Mouse (Mus musculus): ENCODE data around the gene Cux1. TPM values are rescaled to one million over a fixed set of nuclear protein-coding genes. Genes with fewer than 3 reads are reported as not detected.

Gene Cux1
- polyA plus RNA-seq, 1 experiment from 2014 or later, result 130 TPM

GRCm38 (mm10) chr5:136286566-136286965, 280.7 kb downstream of the Cux1 start:
- no peak for ATAC-seq (ENCODE audit: low FRiP score)
- no peaks in the 10 kb centered on the region for H3K9me3 ChIP-seq (ENCODE audit: control insufficient read depth, low read length)
- H3K9ac ChIP-seq (ENCODE audit: low read length), result no peak overlapping the region
- H3K4me1 ChIP-seq (ENCODE audit: control insufficient read depth, insufficient read depth, low read length), result no peaks in the 10 kb centered on the region
- DNase-seq (ENCODE audit: low spot score, missing footprints), result no peak
- H3K27ac ChIP-seq (ENCODE audit: low read depth, low read length), result no peak overlapping the region
- H3K4me2 ChIP-seq, result no peak overlapping the region
- H3K27me3 ChIP-seq (ENCODE audit: control insufficient read depth, insufficient read depth, low read length), result no peaks in the 10 kb centered on the region
- H3K4me3 ChIP-seq (ENCODE audit: low read depth, low read length), result no peak overlapping the region
- H3K36me3 ChIP-seq (ENCODE audit: control insufficient read depth, insufficient read depth, low read length), result peaks cover 21% of the 10 kb centered on the region
- 89% methylated on average over 6 of the region's 6 CpGs for WGBS

GRCm38 (mm10) chr5:136285106-136285505, 282.2 kb downstream of the Cux1 start:
- Histone ChIP-seq H3K4me2 (no peak overlapping the region), H3K4me3 (ENCODE audit: low read depth, low read length) (no peak overlapping the region), H3K36me3 (ENCODE audit: control insufficient read depth, insufficient read depth, low read length) (peaks cover 25% of the 10 kb centered on the region; the same call in 1 of the 2 replicates), H3K4me1 (ENCODE audit: control insufficient read depth, insufficient read depth, low read length) (no peaks in the 10 kb centered on the region), H3K9ac (ENCODE audit: low read length) (no peak overlapping the region), H3K27me3 (ENCODE audit: control insufficient read depth, insufficient read depth, low read length) (no peaks in the 10 kb centered on the region), H3K27ac (ENCODE audit: low read depth, low read length) (no peak overlapping the region), H3K9me3 (ENCODE audit: control insufficient read depth, low read length) (no peaks in the 10 kb centered on the region)
- 90% methylated on average over 7 of the region's 7 CpGs for WGBS
- ATAC-seq (ENCODE audit: low FRiP score) (no peak), DNase-seq (ENCODE audit: low spot score, missing footprints) (no peak)

- 64% methylated on average over 6 of the region's 6 CpGs for WGBS
- no peak overlapping the region for H3K4me3 ChIP-seq (ENCODE audit: low read depth, low read length)
- DNase-seq (ENCODE audit: low spot score, missing footprints) (peak; percentile 87), ATAC-seq (ENCODE audit: low FRiP score) (no peak)
- no peaks in the 10 kb centered on the region for H3K9me3 ChIP-seq (ENCODE audit: control insufficient read depth, low read length)
- no peak overlapping the region for H3K9ac ChIP-seq (ENCODE audit: low read length)
- H3K4me2 ChIP-seq, result no peak overlapping the region
- H3K27ac ChIP-seq (ENCODE audit: low read depth, low read length), result no peak overlapping the region
- no peaks in the 10 kb centered on the region for H3K4me1 ChIP-seq (ENCODE audit: control insufficient read depth, insufficient read depth, low read length)
- peaks cover 39% of the 10 kb centered on the region for H3K36me3 ChIP-seq (ENCODE audit: control insufficient read depth, insufficient read depth, low read length)
- no peaks in the 10 kb centered on the region for H3K27me3 ChIP-seq (ENCODE audit: control insufficient read depth, insufficient read depth, low read length)
These were observed 285.9 kb downstream of the Cux1 start for GRCm38 (mm10) chr5:136281351-136281750.

- no peaks in the 10 kb centered on the region for H3K27me3 ChIP-seq (ENCODE audit: control insufficient read depth, insufficient read depth, low read length)
- H3K4me2 ChIP-seq, result no peak overlapping the region
- H3K9ac ChIP-seq (ENCODE audit: low read length), result no peak overlapping the region
- H3K4me1 ChIP-seq (ENCODE audit: control insufficient read depth, insufficient read depth, low read length), result no peaks in the 10 kb centered on the region
- no peak for DNase-seq (ENCODE audit: low spot score, missing footprints)
- peaks cover 30% of the 10 kb centered on the region for H3K36me3 ChIP-seq (ENCODE audit: control insufficient read depth, insufficient read depth, low read length)
- 92% methylated on average over 41 of the region's 43 CpGs for WGBS
- no peak overlapping the region for H3K4me3 ChIP-seq (ENCODE audit: low read depth, low read length)
- H3K27ac ChIP-seq (ENCODE audit: low read depth, low read length), result no peak overlapping the region
- no peaks in the 10 kb centered on the region for H3K9me3 ChIP-seq (ENCODE audit: control insufficient read depth, low read length)
- ATAC-seq (ENCODE audit: low FRiP score), result no peak
These were observed 292.6 kb downstream of the Cux1 start for GRCm38 (mm10) chr5:136274739-136275138.

GRCm38 (mm10) chr5:136269937-136270336, 297.4 kb downstream of the Cux1 start:
- no peak for ATAC-seq (ENCODE audit: low FRiP score)

GRCm38 (mm10) chr5:136266077-136266476, 301.2 kb downstream of the Cux1 start:
- H3K27me3 ChIP-seq (ENCODE audit: control insufficient read depth, insufficient read depth, low read length), result no peaks in the 10 kb centered on the region

More at GRCm38 (mm10) chr5:136269937-136270336, 297.4 kb downstream of the Cux1 start:
- no peak overlapping the region for H3K27ac ChIP-seq (ENCODE audit: low read depth, low read length)
- no peaks in the 10 kb centered on the region for H3K4me1 ChIP-seq (ENCODE audit: control insufficient read depth, insufficient read depth, low read length)
- no peak overlapping the region for H3K9ac ChIP-seq (ENCODE audit: low read length)
- no peak overlapping the region for H3K4me3 ChIP-seq (ENCODE audit: low read depth, low read length)
- H3K27me3 ChIP-seq (ENCODE audit: control insufficient read depth, insufficient read depth, low read length), result no peaks in the 10 kb centered on the region
- H3K36me3 ChIP-seq (ENCODE audit: control insufficient read depth, insufficient read depth, low read length), result peaks cover 5% of the 10 kb centered on the region; the same call in 1 of the 2 replicates
- no peak for DNase-seq (ENCODE audit: low spot score, missing footprints)
- no peaks in the 10 kb centered on the region for H3K9me3 ChIP-seq (ENCODE audit: control insufficient read depth, low read length)
- no peak overlapping the region for H3K4me2 ChIP-seq
- 79% methylated on average over 4 of the region's 4 CpGs for WGBS

GRCm38 (mm10) chr5:136263342-136263741, 303.9 kb downstream of the Cux1 start:
- no peak overlapping the region for H3K9ac ChIP-seq (ENCODE audit: low read length)
- no peak overlapping the region for H3K27ac ChIP-seq (ENCODE audit: low read depth, low read length)
- H3K9me3 ChIP-seq (ENCODE audit: control insufficient read depth, low read length), result no peaks in the 10 kb centered on the region
- no peaks in the 10 kb centered on the region for H3K4me1 ChIP-seq (ENCODE audit: control insufficient read depth, insufficient read depth, low read length)
- no peaks in the 10 kb centered on the region for H3K27me3 ChIP-seq (ENCODE audit: control insufficient read depth, insufficient read depth, low read length)
- no peak for DNase-seq (ENCODE audit: low spot score, missing footprints)
- no peaks in the 10 kb centered on the region for H3K36me3 ChIP-seq (ENCODE audit: control insufficient read depth, insufficient read depth, low read length)
- no peak overlapping the region for H3K4me2 ChIP-seq
- 88% methylated on average over 4 of the region's 4 CpGs for WGBS
- H3K4me3 ChIP-seq (ENCODE audit: low read depth, low read length), result no peak overlapping the region
- ATAC-seq (ENCODE audit: low FRiP score), result no peak

More at GRCm38 (mm10) chr5:136266077-136266476, 301.2 kb downstream of the Cux1 start:
- Histone ChIP-seq H3K9me3 (ENCODE audit: control insufficient read depth, low read length) (no peaks in the 10 kb centered on the region), H3K27ac (ENCODE audit: low read depth, low read length) (no peak overlapping the region), H3K4me1 (ENCODE audit: control insufficient read depth, insufficient read depth, low read length) (no peaks in the 10 kb centered on the region), H3K36me3 (ENCODE audit: control insufficient read depth, insufficient read depth, low read length) (no peaks in the 10 kb centered on the region), H3K4me3 (ENCODE audit: low read depth, low read length) (no peak overlapping the region), H3K4me2 (no peak overlapping the region), H3K9ac (ENCODE audit: low read length) (no peak overlapping the region)
- no peak for ATAC-seq (ENCODE audit: low FRiP score)
- DNase-seq (ENCODE audit: low spot score, missing footprints), result no peak
- WGBS, result 86% methylated on average over 7 of the region's 7 CpGs

GRCm38 (mm10) chr5:136258919-136259318, 308.4 kb downstream of the Cux1 start:
- Histone ChIP-seq H3K4me3 (ENCODE audit: low read depth, low read length) (no peak overlapping the region), H3K27me3 (ENCODE audit: control insufficient read depth, insufficient read depth, low read length) (no peaks in the 10 kb centered on the region), H3K4me2 (no peak overlapping the region), H3K4me1 (ENCODE audit: control insufficient read depth, insufficient read depth, low read length) (no peaks in the 10 kb centered on the region), H3K36me3 (ENCODE audit: control insufficient read depth, insufficient read depth, low read length) (no peaks in the 10 kb centered on the region), H3K27ac (ENCODE audit: low read depth, low read length) (no peak overlapping the region), H3K9me3 (ENCODE audit: control insufficient read depth, low read length) (no peaks in the 10 kb centered on the region), H3K9ac (ENCODE audit: low read length) (no peak overlapping the region)
- ATAC-seq (ENCODE audit: low FRiP score), result peak; percentile 27; the same call in 1 of the 2 replicates
- DNase-seq (ENCODE audit: low spot score, missing footprints), result peak; percentile 95
- 40% methylated on average over 6 of the region's 6 CpGs for WGBS

- no peaks in the 10 kb centered on the region for H3K27me3 ChIP-seq (ENCODE audit: control insufficient read depth, insufficient read depth, low read length)
- H3K9me3 ChIP-seq (ENCODE audit: control insufficient read depth, low read length), result no peaks in the 10 kb centered on the region
- H3K4me1 ChIP-seq (ENCODE audit: control insufficient read depth, insufficient read depth, low read length), result no peaks in the 10 kb centered on the region
- 0 out of 2 replicates have a peak, but pooled peaks cover 3% of the 10 kb centered on the region for H3K36me3 ChIP-seq (ENCODE audit: control insufficient read depth, insufficient read depth, low read length)
- no peak overlapping the region for H3K27ac ChIP-seq (ENCODE audit: low read depth, low read length)
- DNase-seq (ENCODE audit: low spot score, missing footprints) (peak; percentile 99), ATAC-seq (ENCODE audit: low FRiP score) (peak; percentile 48; the same call in 1 of the 2 replicates)
- 16% methylated on average over 17 of the region's 17 CpGs for WGBS
- H3K4me2 ChIP-seq, result no peak overlapping the region
- no peak overlapping the region for H3K4me3 ChIP-seq (ENCODE audit: low read depth, low read length)
- H3K9ac ChIP-seq (ENCODE audit: low read length), result no peak overlapping the region; the same call in 1 of the 2 replicates
These were observed 314.4 kb downstream of the Cux1 start for GRCm38 (mm10) chr5:136252899-136253298.

Measured in midbrain, embryonic 11.5 days (tissue).